Mouse (Mus musculus) T-helper 17 cell (primary cell): ENCODE results near the gene Arid1b.

Source experiments
- in situ Hi-C, 2 experiments: fragments of 300-600 bp; cut with MboI, MseI; formaldehyde crosslinking; loops; 1 replicate in 1 of 2; 2 replicates in 1 of 2; pipeline ENCODE4 v1.15.1; 2025; ENCODE audit warnings: high pct_unique_total_duplicates in 2 of 2

Gene Arid1b

DNA sequence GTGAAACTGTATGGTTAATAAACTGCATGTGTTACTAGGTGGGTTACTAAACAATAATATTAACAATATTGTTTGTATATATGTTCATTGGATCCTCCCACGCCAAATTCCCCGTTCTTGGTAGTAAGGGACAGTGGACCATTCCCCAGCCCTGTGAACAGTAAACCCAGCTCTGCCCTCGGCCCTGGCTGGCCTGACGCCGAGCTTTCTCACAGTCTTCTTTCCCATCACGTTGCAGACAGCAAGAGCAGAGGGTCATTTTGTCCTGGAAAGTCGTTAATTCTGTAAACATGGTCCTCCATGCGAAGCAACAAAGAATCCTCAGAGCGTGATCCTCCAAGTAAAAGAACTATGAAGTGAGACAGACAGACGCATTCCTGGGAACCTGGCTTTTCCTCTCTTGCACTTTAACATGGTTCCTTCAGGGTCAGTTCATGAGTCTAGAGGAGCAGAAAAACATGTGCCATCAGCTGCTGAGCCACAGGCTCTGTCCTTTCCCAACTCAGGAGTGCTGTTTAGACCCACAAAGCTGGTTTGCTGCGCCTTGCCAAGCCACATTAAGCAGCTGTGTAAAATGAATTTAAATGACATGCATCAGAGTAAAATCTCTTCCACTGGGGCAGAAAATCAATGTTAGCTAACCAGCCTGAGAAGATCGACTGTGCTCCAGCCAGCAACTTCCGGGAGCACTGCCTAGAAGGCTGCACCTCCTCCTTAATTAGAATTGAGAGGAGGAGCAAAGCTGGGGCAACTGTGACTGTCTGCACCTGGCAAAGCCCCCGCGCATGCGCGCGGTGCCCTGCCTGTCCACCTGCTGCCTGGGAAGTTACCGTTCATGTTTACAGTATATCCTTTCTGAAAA lies 301.2 kb downstream of the Arid1b start:
- in situ Hi-C loops = no loop called here

DNA sequence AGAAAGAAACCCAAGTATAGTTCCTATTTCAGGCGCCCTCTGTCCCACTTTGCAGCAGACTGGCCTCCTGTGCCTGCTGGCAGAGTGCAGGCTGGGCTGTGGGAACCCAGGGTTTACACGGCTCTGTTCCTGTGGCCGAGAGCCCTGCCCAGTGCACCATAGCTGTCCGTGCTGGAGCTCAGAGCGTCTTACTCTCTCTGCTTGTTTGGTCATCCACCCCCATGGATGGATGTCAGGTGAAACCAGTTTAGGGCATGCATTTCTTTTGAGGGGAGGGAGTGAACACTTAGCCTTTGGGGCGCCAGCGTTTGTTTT lies 301.8 kb downstream of the Arid1b start:
- in situ Hi-C loops = no loop called here

DNA sequence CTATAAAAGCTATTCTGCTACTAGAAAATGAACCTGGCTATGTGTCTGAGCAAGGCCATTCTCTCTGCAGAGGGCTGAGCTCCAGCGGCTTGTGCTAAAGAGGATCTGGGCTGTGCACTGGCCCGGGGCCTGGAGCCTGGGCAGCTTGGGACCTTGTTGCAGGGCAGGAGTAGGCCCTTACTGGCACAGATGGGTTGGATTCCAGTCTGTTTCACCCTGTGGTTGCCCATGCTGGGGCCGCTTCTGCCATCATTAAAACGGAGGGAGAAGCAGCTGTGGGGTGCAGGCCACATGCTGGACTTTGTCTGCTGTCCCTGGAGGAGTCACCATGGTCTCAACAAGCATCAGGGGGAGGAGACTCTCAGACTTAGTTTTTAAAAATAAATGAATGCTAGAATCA lies 303.4 kb downstream of the Arid1b start:
- in situ Hi-C loops = no loop called here

DNA sequence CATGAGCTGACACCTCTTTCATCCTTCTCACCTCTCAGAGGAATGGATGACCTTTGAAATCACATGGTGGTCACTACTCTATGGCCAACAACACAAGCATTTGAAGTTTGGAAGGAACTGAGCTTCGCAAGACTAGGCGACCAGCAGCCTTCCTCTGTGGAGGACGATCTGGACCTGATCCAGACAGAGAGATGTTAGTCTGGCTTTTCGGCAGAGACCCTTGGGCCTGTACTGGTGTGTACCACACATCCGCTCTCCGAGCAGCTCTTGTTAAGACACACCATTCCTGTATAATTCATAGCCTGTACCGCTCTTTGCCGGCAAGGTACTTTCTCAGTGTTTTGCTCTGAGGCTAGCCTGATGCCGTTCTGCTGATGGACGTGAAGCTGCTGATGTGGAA lies 303.9 kb downstream of the Arid1b start:
- in situ Hi-C loops = no loop called here

DNA sequence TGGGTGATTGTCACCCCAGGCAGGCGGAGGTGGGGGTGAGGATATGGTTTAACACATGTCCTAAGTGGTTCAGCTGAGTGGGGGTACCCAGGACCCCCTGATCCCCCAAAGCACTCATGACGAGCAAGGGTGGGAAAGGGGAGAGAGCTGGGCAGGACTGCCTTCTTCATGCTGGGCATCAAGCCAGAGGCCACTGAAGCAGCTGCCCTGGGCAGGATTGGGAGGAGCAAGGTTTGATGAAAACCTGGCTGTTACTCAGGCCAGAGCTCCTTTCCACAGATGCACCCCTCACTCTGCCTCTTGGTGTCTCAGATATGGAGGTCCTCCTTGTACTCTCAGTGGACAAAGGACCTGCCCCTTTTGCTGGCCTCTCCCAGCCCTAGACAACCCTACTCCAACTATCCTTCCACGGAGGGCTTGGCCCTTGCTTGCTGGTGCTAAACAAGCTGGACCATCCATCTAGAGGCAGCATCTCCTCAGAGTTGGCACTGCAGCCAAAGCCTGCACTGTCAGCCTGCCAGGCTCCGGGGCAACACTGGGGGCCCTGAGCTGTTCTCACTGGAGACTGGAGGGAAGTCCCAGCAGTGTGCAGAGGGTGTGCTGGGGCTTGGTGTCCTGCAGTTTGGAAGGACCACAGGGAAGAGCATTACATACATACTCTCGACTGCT lies 304.9 kb downstream of the Arid1b start:
- in situ Hi-C loops = no loop called here

DNA sequence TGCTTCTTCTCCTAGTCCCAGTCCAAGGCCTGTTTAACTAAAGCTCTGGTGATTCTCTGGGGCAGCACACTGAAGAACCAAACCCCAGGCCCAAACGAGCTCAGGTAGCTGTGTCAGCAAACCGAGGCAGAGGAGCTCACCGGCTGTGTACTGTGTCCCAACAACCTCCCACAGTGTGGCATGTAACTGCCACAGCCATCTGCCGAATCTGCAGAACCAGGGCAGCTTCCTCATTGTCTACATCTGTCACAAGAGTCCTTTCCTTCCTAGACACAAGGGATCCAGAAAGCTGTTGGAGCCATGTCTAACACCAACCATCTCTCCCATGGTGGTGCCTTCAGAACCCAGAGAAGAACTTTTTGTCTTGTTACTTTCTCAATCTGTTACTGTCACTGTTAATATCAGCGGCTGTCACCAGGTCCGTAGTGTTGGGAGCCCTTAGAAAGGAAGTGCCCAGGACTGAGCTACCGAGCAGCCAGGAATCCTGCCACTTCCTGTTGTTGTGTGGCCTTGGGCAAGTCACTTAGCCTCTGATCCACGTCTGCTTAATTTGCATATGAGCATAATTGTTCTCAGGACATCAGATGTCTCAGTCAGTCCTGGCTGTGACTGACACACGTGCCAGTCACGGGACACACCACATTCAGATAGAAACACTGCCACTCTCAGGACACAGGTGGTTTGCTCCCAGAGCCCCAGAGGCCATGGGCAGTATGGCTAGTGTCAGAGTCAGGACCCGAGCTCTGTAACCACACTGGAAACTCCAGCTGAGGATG lies 309.0 kb downstream of the Arid1b start:
- in situ Hi-C loops = no loop called here

DNA sequence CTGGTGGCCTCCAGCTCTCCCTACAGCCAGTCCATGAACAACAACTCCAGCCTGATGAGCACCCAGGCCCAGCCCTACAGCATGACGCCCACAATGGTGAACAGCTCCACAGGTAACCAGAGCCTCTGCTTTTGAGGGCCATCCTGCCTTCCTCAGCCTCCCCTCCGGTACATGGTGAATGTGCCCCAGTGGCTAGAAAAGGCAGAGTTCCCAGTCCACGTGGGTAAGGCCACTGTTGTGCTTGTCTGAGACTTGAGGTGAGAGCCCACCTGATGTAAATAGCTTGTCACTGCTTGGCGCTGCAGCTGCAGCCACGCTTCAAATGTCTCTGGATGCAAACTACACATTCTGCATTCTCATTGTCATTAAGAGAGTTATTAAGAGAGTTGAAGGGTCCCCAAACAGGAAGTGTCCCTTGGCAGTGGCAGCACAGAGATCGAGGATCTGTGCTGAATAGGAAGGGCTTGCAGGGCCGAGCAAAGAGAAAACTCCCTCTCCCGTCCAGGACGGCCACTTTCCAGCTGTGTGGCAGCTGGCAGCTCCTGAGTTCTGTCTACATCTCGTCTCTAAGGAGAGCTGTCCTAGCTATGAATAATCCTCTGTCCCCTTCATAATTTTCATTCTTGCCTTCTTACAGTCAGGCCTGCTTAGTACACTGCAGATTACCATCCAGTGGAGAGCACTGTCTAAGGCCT lies 311.8 kb downstream of the Arid1b start:
- in situ Hi-C loops = no loop called here

DNA sequence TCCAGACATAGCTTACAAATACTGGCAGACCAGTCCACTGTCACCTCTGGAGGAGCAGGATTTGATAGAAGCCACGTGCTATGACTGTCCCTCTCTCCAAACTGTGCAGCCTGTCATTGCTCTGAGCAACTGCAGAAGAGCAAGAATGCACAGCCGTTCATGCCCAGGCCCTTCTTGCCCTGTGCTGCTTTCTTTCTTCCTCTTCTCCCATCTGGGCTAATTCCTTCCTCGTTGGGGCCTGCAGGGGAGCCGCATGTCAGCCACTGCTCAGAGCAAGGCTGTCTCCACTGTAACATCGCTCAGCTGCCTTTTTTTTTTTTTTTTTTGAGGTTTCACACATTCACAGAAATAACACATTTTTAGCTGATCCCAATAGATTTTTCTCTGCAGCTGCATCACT lies 315.8 kb downstream of the Arid1b start:
- in situ Hi-C loops = no loop called here

DNA sequence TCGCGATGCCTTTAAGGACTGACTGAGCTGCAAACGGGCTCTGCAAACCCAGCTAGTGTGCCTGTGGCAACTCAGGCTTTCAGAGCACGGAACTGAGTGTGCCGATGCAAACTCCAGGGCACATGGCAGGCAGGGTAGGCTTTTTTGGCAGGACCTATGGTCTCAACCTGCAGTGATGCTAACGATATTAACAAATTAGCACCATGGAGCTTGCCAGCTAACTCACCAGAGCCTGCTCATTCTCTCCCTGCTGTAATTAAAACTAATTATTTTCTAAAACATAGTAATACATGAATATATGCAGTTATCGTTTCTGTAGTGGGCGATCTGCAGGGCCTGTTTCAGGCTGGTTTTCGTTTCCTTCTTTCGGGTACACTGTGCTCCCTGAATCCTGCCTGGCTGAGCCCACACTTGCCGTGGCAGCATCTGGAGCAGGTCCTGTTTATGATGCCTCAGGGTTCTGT lies 316.3 kb downstream of the Arid1b start:
- in situ Hi-C loops = no loop called here

DNA sequence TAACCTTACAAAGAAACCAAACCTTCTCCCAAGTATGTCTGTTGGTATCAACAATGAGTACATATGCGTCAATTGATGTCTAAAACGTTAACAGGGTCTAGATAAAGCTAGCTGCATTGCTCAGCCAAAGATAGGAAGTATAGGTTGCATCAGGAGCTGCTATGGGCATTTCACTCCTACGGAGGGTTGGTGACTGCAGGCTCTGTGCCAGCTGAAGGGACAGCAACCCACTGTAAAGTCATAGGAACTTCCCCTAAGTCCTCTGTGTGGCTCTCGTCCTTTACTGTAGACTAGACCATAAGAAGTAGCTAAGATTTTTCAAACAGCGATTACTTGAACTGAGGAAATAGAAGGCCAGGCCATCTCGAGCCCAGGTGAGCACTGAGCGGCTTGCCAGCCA lies 316.9 kb downstream of the Arid1b start:
- in situ Hi-C loops = no loop called here

DNA sequence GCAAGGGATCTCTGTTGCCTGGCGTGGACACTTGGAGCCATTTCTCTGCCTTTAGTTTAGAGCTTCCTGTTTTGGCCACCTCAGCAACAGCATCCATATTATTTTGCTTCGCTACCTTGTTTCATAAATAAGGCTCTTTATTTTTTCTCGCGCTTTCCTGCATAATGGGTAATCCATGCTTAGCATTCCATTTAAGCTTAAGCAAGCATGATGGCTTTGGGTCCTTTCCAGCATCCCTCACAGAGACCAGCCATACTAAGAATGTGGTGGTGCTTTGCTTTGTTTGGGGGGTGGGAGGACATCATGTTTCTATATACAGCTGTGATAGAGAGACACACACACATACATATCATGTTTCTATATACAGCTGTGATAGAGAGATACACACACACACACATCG lies 318.2 kb downstream of the Arid1b start:
- in situ Hi-C loops = no loop called here

DNA sequence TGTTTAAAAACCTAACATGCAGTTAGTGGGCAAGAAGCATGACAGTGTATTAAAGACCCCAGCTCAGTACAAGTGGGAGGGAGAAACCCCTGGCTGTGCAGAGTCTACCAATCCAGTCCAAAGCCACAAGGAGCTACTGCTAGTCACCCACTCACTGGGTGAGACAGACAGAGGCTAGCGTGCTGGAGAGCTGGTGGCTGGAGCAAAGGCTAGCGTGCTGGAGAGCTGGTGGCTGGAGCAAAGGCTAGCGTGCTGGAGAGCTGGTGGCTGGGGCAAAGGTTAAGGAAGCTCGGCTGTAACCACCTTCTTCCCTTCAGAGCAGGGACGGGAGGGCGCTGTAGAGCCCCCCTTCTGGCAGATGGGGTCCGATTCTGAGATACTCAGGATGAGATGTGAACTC lies 320.6 kb downstream of the Arid1b start:
- in situ Hi-C loops = no loop called here

DNA sequence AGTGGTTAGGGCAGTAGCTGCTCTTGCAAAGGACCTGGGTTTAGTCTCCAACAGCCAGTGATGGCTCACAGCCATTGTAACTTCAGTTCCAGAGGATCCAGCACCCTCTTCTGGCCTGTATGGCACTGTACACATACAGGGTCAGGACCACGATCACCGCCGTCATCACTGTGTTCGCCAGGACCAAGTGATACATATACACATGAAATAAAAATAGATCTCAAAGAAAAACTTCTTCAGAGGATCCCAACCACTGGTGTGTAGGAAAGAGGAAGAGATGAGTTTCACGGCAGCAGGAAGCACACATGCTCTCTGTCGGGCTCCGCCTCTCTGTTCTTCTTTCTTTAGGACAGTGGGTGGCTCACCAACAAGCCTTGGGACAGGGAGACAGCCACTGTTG lies 322.4 kb downstream of the Arid1b start:
- in situ Hi-C loops = no loop called here

DNA sequence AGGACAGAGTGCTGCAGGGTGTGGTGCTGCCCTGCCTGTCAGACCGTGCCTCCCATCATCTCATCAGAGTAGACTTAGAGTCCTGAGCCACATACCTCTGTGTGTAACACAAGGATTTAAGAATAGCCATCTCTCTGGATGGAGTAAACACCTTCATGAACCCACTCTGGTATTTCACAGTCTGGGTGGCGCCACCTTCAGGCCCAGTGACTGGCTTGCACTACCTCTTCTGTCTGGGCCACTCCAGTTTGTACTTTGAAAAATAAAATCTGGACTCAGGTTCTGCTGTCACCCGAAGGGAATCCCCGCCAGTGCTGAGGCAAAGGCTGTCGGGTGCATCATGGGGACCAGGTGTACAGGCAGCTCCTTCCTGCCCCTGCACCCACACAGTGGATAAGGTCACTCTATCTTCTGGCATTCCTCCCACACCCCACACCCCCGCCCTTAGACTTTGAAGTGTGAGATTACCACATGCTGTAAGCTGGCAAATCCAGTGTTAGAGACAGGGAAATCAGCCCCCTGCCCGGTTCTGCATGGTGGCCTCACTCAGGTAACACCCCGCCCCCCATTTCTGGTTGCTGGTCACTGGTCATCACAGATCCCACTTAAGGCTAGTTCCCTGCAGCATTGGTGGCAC lies 327.6 kb downstream of the Arid1b start:
- in situ Hi-C loops = no loop called here

DNA sequence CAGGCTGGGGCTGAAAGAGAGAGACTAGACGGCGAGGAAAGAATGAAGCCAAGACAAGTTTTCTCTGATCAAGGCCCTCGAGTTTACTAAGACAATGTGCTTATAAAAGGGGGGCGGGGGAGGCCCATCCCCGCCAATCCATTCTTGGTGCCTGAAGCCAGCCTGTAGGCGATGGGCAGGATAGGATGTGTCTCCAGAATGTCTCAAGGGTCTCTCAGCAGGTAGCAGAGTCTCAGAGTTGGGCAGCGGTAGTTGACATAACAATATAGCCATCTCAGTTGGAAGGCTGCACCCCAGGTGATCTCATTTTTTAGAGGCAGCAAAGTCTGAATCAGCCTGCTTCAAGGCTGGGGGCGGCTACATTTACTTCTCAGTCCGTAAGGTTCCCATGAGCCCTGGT lies 328.5 kb downstream of the Arid1b start:
- in situ Hi-C loops = no loop called here

DNA sequence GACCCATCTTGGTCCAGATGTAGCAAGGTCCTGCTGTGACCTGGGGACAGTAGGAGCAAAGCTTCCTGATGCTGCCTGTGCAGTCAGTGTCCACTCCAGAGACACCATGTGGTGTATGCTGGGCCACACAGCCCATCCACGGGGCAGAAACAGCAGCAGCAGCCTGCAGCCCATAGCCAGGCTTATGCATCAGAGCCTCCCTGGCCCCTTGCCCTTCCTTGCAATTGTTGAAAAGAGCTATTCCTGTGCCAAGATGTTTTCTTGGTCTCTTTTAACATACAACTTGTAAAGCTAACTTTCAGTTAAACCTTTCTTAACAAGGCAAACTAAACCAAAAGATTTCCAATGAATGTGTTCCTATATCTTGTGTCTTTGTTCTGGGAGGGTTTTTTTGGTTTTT lies 329.6 kb downstream of the Arid1b start:
- in situ Hi-C loops = no loop called here

DNA sequence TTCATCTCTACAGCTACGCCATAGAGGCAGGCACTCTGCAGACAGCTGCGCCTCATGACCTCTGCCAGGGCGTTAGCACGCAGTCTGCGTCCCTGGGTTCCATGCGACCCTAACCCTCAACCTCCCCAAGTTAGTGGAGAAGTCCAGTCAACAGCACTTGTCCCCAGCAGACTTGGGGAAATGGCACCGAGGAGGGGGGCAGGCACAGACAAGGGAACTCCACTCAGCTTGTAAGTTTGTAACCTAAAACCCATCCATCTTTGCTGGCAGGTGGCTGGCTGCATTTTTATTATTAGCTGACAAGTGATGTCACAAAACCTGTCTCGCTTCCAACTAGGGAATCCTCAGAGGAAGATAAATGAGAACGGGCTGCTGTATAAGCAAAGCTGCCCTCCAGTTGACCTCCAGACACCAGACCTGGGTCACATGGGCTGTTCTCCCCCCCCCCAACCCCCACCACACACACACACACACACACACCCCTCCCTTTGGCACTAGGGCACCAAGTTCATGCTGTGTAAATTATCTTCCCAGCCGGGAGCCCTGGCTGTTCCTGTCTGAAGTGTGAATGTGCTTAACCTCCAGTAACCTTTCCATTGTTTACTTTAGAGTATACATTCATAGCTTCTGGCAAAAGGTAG lies 330.2 kb downstream of the Arid1b start:
- in situ Hi-C loops = no loop called here

DNA sequence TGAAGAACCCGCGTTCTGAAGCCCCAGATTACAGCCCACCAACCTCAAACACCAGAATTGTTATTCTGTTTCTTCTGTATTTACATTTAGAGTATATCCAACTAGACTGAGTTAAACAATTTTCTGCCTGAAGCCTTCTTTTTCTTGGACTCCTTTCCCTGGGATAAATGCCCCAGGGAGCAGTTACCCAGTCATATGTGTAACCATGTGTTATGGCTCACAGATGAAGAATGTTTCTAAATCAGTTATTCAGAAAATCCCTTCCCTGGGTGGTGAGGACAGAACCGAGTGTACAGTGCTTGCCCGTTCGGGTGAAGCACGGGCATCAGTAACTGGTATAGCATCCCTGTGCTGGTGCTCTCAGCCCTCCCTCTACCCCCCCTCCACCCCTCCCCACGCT lies 332.6 kb downstream of the Arid1b start:
- in situ Hi-C loops = no loop called here

DNA sequence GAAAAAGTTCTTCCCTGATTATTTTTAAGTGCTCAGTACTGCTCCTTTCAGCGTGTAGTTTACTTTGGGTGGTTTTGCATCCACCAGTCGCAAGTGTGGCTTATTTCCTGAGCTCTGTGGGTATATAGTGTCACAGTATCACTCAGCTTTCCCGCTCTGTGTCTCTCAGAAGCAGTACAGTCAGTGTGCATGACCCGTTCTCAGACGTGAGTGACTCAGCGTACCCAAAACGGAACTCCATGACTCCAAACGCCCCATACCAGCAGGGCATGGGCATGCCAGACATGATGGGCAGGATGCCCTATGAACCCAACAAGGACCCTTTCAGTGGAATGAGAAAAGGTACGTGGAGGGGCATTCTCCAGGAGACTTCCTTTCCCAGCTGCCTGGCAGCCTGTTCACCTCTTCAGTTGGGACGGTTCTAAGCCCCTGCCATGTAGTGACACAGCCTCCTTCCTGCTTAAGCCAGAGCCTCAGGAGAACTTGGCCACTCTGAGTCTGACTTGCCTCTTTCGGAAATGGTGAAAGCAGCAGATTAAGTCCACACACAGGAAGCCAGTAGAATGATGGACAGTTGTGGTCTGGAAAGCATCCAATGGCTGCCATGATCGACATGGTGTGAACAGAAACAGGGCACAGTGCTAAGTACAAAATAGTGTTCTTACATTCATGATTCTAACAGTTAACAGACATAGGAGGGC lies 333.5 kb downstream of the Arid1b start:
- in situ Hi-C loops = no loop called here

DNA sequence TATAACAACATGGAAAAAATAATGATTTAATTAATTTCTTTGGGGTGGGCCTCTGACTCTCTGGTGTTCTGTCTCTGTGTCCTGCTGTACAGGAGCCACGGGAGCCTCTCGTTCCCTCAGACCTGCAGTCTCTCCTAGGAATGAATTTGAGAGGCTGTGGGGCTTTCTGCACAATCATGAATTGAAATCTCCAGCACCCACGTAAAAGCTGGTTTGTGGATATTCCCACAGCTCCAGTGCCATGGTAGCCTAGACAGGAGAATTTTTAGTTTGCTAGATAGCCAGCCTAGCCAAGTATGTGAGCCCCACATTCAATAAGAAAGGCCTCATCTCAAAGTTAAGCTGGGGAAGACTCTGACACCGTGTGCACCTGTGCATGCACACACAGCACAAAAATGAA lies 335.3 kb downstream of the Arid1b start:
- in situ Hi-C loops = no loop called here
